Mouse (Mus musculus) cerebellum, adult 2 months (tissue): ENCODE measurements at regions not wholly inside any gene's neighbourhood (a gene's known extent, or its start where the extent isn't known, plus 50 kb on each side); places are given as distances from the start of the nearest gene placed in this dataset.

Experiments
- CTCF ChIP-seq: fragments of 200-500 bp; IDR thresholded peaks from 2 replicates; pipeline ENCODE4 v1.5.1; 2011; ENCODE audit warnings: low read depth, mild to moderate bottlenecking, control low read depth, low read length, moderate library complexity, borderline replicate concordance; ENCODE audit not compliant: insufficient read depth
- POLR2A ChIP-seq: fragments of 200-500 bp; IDR thresholded peaks from 2 replicates; pipeline ENCODE4 v1.6.1; 2011; ENCODE audit warnings: low read length, control low read depth, borderline replicate concordance; ENCODE audit not compliant: insufficient read depth

DNA sequence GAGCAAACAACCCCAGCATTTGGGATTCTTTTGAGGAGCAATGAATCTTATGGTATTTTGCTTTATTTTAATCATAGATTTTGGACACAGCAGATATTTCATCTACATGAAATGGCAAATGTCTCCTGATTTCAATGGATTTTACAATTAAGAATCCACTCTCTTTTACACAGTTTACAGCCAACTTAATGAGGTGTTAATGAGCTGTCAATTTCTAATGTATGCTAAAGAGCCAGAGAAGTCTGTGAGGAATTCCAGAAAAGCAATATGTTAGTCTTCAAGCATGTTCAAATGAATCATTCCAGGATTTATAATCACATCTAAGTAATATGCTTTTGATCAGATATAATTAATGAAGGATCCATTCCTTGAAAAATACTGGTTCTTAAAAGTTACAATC, 929.0 kb upstream of the 4931408C20Rik start:
- no peak for TF ChIP-seq POLR2A
- no peak for TF ChIP-seq CTCF
